Mouse (Mus musculus): ENCODE results near the gene Tmem150b. TPM values are rescaled to one million over a fixed set of nuclear protein-coding genes. Genes with fewer than 3 reads are reported as not detected.

Gene Tmem150b
- total RNA-seq, 2 experiments from 2014 or later: 2.7 to 6.7 TPM

GRCm38 (mm10) chr7:4670655-4671255 lies 54.3 kb downstream of the Tmem150b start:
- peak; percentile 88 for ATAC-seq (replicated peaks; ENCODE audit: low FRiP score, poor library complexity, severe bottlenecking)

- no peak for ATAC-seq (replicated peaks; ENCODE audit: low FRiP score, poor library complexity, severe bottlenecking)
Measured at GRCm38 (mm10) chr7:4669156-4669555, 55.9 kb downstream of the Tmem150b start.

GRCm38 (mm10) chr7:4668506-4668905 lies 56.5 kb downstream of the Tmem150b start:
- ATAC-seq (replicated peaks; ENCODE audit: low FRiP score, poor library complexity, severe bottlenecking): no peak

- ATAC-seq (replicated peaks; ENCODE audit: low FRiP score, poor library complexity, severe bottlenecking): no peak
Measured at GRCm38 (mm10) chr7:4666871-4667270, 58.2 kb downstream of the Tmem150b start.

- ATAC-seq (replicated peaks; ENCODE audit: low FRiP score, poor library complexity, severe bottlenecking): no peak
Measured at GRCm38 (mm10) chr7:4663742-4664141, 61.3 kb downstream of the Tmem150b start.

- ATAC-seq (replicated peaks; ENCODE audit: low FRiP score, poor library complexity, severe bottlenecking): peak; percentile 34
Measured at GRCm38 (mm10) chr7:4663179-4663578, 61.9 kb downstream of the Tmem150b start.

- ATAC-seq (replicated peaks; ENCODE audit: low FRiP score, poor library complexity, severe bottlenecking): no peak
Measured at GRCm38 (mm10) chr7:4659911-4660443, 65.1 kb downstream of the Tmem150b start.

- peak; percentile 92 for ATAC-seq (replicated peaks; ENCODE audit: low FRiP score, poor library complexity, severe bottlenecking)
Measured at GRCm38 (mm10) chr7:4658912-4659551, 66.0 kb downstream of the Tmem150b start, which contains the start of gene Ppp6r1. Ppp6r1 (minus strand) TSS chr7:4659019.

GRCm38 (mm10) chr7:4658128-4658907 lies 66.7 kb downstream of the Tmem150b start:
- peak; percentile 32; the same call in 1 of the 2 replicates for ATAC-seq (replicated peaks; ENCODE audit: low FRiP score, poor library complexity, severe bottlenecking)

GRCm38 (mm10) chr7:4657521-4658127 lies 67.4 kb downstream of the Tmem150b start:
- ATAC-seq (replicated peaks; ENCODE audit: low FRiP score, poor library complexity, severe bottlenecking): peak; percentile 29

Other genes starting within 250 kb of the Tmem150b start
- 37.2 and 45.3 TPM in 2 replicates for gene Ppp1r12c, start 223.6 kb downstream of the Tmem150b start, total RNA-seq (2015; ENCODE audit: low replicate concordance)
- 41.3 and 52.0 TPM in 2 replicates for gene Ppp1r12c, start 223.6 kb downstream of the Tmem150b start, total RNA-seq (2017; ENCODE audit: low replicate concordance)
- gene Tnnt1, start 208.9 kb downstream of the Tmem150b start, total RNA-seq (2015; ENCODE audit: low replicate concordance): 1.3 TPM in 1 of 2 replicates, not detected in the other
- 3.8 and 7.2 TPM in 2 replicates for gene Tnnt1, start 208.9 kb downstream of the Tmem150b start, total RNA-seq (2017; ENCODE audit: low replicate concordance)
- gene Tnni3, start 201.0 kb downstream of the Tmem150b start, total RNA-seq (2015; ENCODE audit: low replicate concordance): not detected in 2 replicates
- gene Tnni3, start 201.0 kb downstream of the Tmem150b start, total RNA-seq (2017; ENCODE audit: low replicate concordance): not detected in 2 replicates
- 1.2 TPM in 1 of 2 replicates, not detected in the other for gene Dnaaf3, start 192.8 kb downstream of the Tmem150b start, total RNA-seq (2015; ENCODE audit: low replicate concordance)
- 0.28 TPM in 1 of 2 replicates, not detected in the other for gene Dnaaf3, start 192.8 kb downstream of the Tmem150b start, total RNA-seq (2017; ENCODE audit: low replicate concordance)
- gene Syt5, start 177.7 kb downstream of the Tmem150b start, total RNA-seq (2015; ENCODE audit: low replicate concordance): 1.7 TPM in 1 of 2 replicates, not detected in the other
- not detected in 2 replicates for gene Syt5, start 177.7 kb downstream of the Tmem150b start, total RNA-seq (2017; ENCODE audit: low replicate concordance)
- 0.96 TPM in 1 of 2 replicates, not detected in the other for gene Ptprh, start 121.2 kb downstream of the Tmem150b start, total RNA-seq (2015; ENCODE audit: low replicate concordance)
- gene Ptprh, start 121.2 kb downstream of the Tmem150b start, total RNA-seq (2017; ENCODE audit: low replicate concordance): 1.4 and 1.7 TPM in 2 replicates
- 37.3 and 72.3 TPM in 2 replicates for gene Tmem86b, start 93.8 kb downstream of the Tmem150b start, total RNA-seq (2015; ENCODE audit: low replicate concordance)
- 53.4 and 88.6 TPM in 2 replicates for gene Tmem86b, start 93.8 kb downstream of the Tmem150b start, total RNA-seq (2017; ENCODE audit: low replicate concordance)
- gene Ppp6r1, start 66.2 kb downstream of the Tmem150b start, total RNA-seq (2015; ENCODE audit: low replicate concordance): 31.6 and 45.3 TPM in 2 replicates
- gene Ppp6r1, start 66.2 kb downstream of the Tmem150b start, total RNA-seq (2017; ENCODE audit: low replicate concordance): 37.3 and 47.0 TPM in 2 replicates
- gene Hspbp1, start 40.2 kb downstream of the Tmem150b start, total RNA-seq (2015; ENCODE audit: low replicate concordance): 5.0 and 8.3 TPM in 2 replicates
- gene Hspbp1, start 40.2 kb downstream of the Tmem150b start, total RNA-seq (2017; ENCODE audit: low replicate concordance): 3.1 and 9.1 TPM in 2 replicates
- gene Brsk1, start 34.6 kb downstream of the Tmem150b start, total RNA-seq (2015; ENCODE audit: low replicate concordance): not detected in 2 replicates
- not detected in 2 replicates for gene Brsk1, start 34.6 kb downstream of the Tmem150b start, total RNA-seq (2017; ENCODE audit: low replicate concordance)
- gene Kmt5c, start 14.9 kb upstream of the Tmem150b start, total RNA-seq (2015; ENCODE audit: low replicate concordance): 11.3 and 15.9 TPM in 2 replicates
- 32.0 and 42.2 TPM in 2 replicates for gene Kmt5c, start 14.9 kb upstream of the Tmem150b start, total RNA-seq (2017; ENCODE audit: low replicate concordance)
- gene Cox6b2, start 27.8 kb upstream of the Tmem150b start, total RNA-seq (2015; ENCODE audit: low replicate concordance): 33.2 and 44.4 TPM in 2 replicates
- 18.8 and 22.3 TPM in 2 replicates for gene Cox6b2, start 27.8 kb upstream of the Tmem150b start, total RNA-seq (2017; ENCODE audit: low replicate concordance)
- not detected in 2 replicates for gene Fam71e2, start 46.1 kb upstream of the Tmem150b start, total RNA-seq (2015; ENCODE audit: low replicate concordance)
- not detected in 2 replicates for gene Fam71e2, start 46.1 kb upstream of the Tmem150b start, total RNA-seq (2017; ENCODE audit: low replicate concordance)
- not detected in 2 replicates for gene Il11, start 57.6 kb upstream of the Tmem150b start, total RNA-seq (2015; ENCODE audit: low replicate concordance)
- gene Il11, start 57.6 kb upstream of the Tmem150b start, total RNA-seq (2017; ENCODE audit: low replicate concordance): not detected in 2 replicates
- gene Tmem190, start 57.7 kb upstream of the Tmem150b start, total RNA-seq (2015; ENCODE audit: low replicate concordance): not detected in 2 replicates
- gene Tmem190, start 57.7 kb upstream of the Tmem150b start, total RNA-seq (2017; ENCODE audit: low replicate concordance): not detected in 2 replicates
- 4.0 and 7.5 TPM in 2 replicates for gene Tmem238, start 64.4 kb upstream of the Tmem150b start, total RNA-seq (2015; ENCODE audit: low replicate concordance)
- 0.17 and 1.1 TPM in 2 replicates for gene Tmem238, start 64.4 kb upstream of the Tmem150b start, total RNA-seq (2017; ENCODE audit: low replicate concordance)
- 304 and 336 TPM in 2 replicates for gene Rpl28, start 67.6 kb upstream of the Tmem150b start, total RNA-seq (2015; ENCODE audit: low replicate concordance)
- 65.4 and 203 TPM in 2 replicates for gene Rpl28, start 67.6 kb upstream of the Tmem150b start, total RNA-seq (2017; ENCODE audit: low replicate concordance)
- gene Ube2s, start 87.3 kb upstream of the Tmem150b start, total RNA-seq (2015; ENCODE audit: low replicate concordance): 167 and 232 TPM in 2 replicates
- gene Ube2s, start 87.3 kb upstream of the Tmem150b start, total RNA-seq (2017; ENCODE audit: low replicate concordance): 97.4 and 134 TPM in 2 replicates
- gene Shisa7, start 119.4 kb upstream of the Tmem150b start, total RNA-seq (2015; ENCODE audit: low replicate concordance): not detected in 2 replicates
- not detected in 2 replicates for gene Shisa7, start 119.4 kb upstream of the Tmem150b start, total RNA-seq (2017; ENCODE audit: low replicate concordance)
- 2.3 and 3.3 TPM in 2 replicates for gene Isoc2b, start 145.0 kb upstream of the Tmem150b start, total RNA-seq (2015; ENCODE audit: low replicate concordance)
- gene Isoc2b, start 145.0 kb upstream of the Tmem150b start, total RNA-seq (2017; ENCODE audit: low replicate concordance): 5.1 and 13.9 TPM in 2 replicates
- not detected in 2 replicates for gene Isoc2a, start 151.9 kb upstream of the Tmem150b start, total RNA-seq (2015; ENCODE audit: low replicate concordance)
- gene Isoc2a, start 151.9 kb upstream of the Tmem150b start, total RNA-seq (2017; ENCODE audit: low replicate concordance): 2.4 and 3.2 TPM in 2 replicates
- not detected in 2 replicates for gene Gm36210, start 181.3 kb upstream of the Tmem150b start, total RNA-seq (2015; ENCODE audit: low replicate concordance)
- not detected in 2 replicates for gene Gm36210, start 181.3 kb upstream of the Tmem150b start, total RNA-seq (2017; ENCODE audit: low replicate concordance)
- gene Zfp628, start 190.0 kb upstream of the Tmem150b start, total RNA-seq (2015; ENCODE audit: low replicate concordance): 1.7 and 2.3 TPM in 2 replicates
- gene Zfp628, start 190.0 kb upstream of the Tmem150b start, total RNA-seq (2017; ENCODE audit: low replicate concordance): 1.5 and 2.0 TPM in 2 replicates
- 1.7 TPM in 1 of 2 replicates, not detected in the other for gene Nat14, start 196.8 kb upstream of the Tmem150b start, total RNA-seq (2015; ENCODE audit: low replicate concordance)
- 2.5 TPM in 1 of 2 replicates, not detected in the other for gene Nat14, start 196.8 kb upstream of the Tmem150b start, total RNA-seq (2017; ENCODE audit: low replicate concordance)
- not detected in 2 replicates for gene Ssc5d, start 200.5 kb upstream of the Tmem150b start, total RNA-seq (2015; ENCODE audit: low replicate concordance)
- 0.28 TPM in 1 of 2 replicates, not detected in the other for gene Ssc5d, start 200.5 kb upstream of the Tmem150b start, total RNA-seq (2017; ENCODE audit: low replicate concordance)
- gene Sbk2, start 239.2 kb upstream of the Tmem150b start, total RNA-seq (2015; ENCODE audit: low replicate concordance): not detected in 2 replicates
- gene Sbk2, start 239.2 kb upstream of the Tmem150b start, total RNA-seq (2017; ENCODE audit: low replicate concordance): not detected in 2 replicates
- not detected in 2 replicates for gene Sbk3, start 245.9 kb upstream of the Tmem150b start, total RNA-seq (2015; ENCODE audit: low replicate concordance)
- not detected in 2 replicates for gene Sbk3, start 245.9 kb upstream of the Tmem150b start, total RNA-seq (2017; ENCODE audit: low replicate concordance)